Mouse (Mus musculus) midbrain, embryonic 10.5 days (tissue): ENCODE data around the gene Erg28. TPM values are rescaled to one million over a fixed set of nuclear protein-coding genes. Genes with fewer than 3 reads are reported as not detected.

Experiments used
- polyA plus RNA-seq: library from polyadenylated mRNA; unstranded; fragments of >200 nt; fragmentation: Nextera tagmentation; extraction: Ambion mirVana; gene quantifications from 2 replicates; pipeline ENCODE4 v1.2.1, GENCODE M21; 2016

Gene Erg28
- polyA plus RNA-seq, 1 experiment from 2014 or later = 121 TPM

Other genes with a start within 250 kb of the Erg28 start
- 0.49 TPM in 1 of 2 replicates, not detected in the other for gene Jdp2, start 225.5 kb downstream of the Erg28 start, polyA plus RNA-seq
- gene Batf, start 137.9 kb downstream of the Erg28 start, polyA plus RNA-seq = 1.8 and 2.6 TPM in 2 replicates
- 0.85 and 1.6 TPM in 2 replicates for gene Flvcr2, start 78.0 kb downstream of the Erg28 start, polyA plus RNA-seq
- 15.8 and 17.2 TPM in 2 replicates for gene Ttll5, start 109 bp upstream of the Erg28 start, polyA plus RNA-seq